In genomic region chr2:114427426-114428157, GRCm38 (mm10) we compare ENCODE assay signal across 7 mouse cellular contexts.
DNase-seq lines count a peak whose midpoint lies in the region; ATAC-seq and TF ChIP-seq lines count a peak whose summit lies in the region.

No protein-coding gene starts in this region.

- TF ChIP-seq CTCF in midbrain, postnatal 0 days (IDR thresholded peaks at IDR 0.05), result no peak
- no peak for TF ChIP-seq CTCF in gastrocnemius, adult 2 months (IDR thresholded peaks at IDR 0.05)

- no peaks in the 10 kb centered on the region for H3K27me3 ChIP-seq in midbrain, postnatal 0 days (ENCODE audit: insufficient read depth, low read length)
- H3K27me3 ChIP-seq in midbrain, embryonic 16.5 days (ENCODE audit: control insufficient read depth, insufficient read depth, low read depth, low read length), result no peaks in the 10 kb centered on the region

- H3K9ac ChIP-seq in midbrain, postnatal 0 days (replicated peaks; ENCODE audit: low read length, poor library complexity, severe bottlenecking), result no peak overlapping the region
- H3K9ac ChIP-seq in midbrain, embryonic 16.5 days (ENCODE audit: low read depth, low read length), result no peak overlapping the region

- H3K9me3 ChIP-seq in midbrain, postnatal 0 days (ENCODE audit: low read length), result no peaks in the 10 kb centered on the region
- no peaks in the 10 kb centered on the region for H3K9me3 ChIP-seq in midbrain, embryonic 16.5 days (replicated peaks; ENCODE audit: control insufficient read depth, low read length, poor library complexity, severe bottlenecking)

- H3K4me1 ChIP-seq in midbrain, postnatal 0 days (ENCODE audit: insufficient read depth, low read length), result no peaks in the 10 kb centered on the region
- H3K4me1 ChIP-seq in midbrain, embryonic 16.5 days (ENCODE audit: control insufficient read depth, insufficient read depth, low read length), result no peaks in the 10 kb centered on the region

- H3K36me3 ChIP-seq in midbrain, postnatal 0 days (ENCODE audit: insufficient read depth, low read length), result no peaks in the 10 kb centered on the region
- no peaks in the 10 kb centered on the region for H3K36me3 ChIP-seq in midbrain, embryonic 16.5 days (ENCODE audit: control insufficient read depth, insufficient read depth, low read length)

- no peak for ATAC-seq in midbrain, postnatal 0 days (ENCODE audit: low FRiP score)
- no peak for ATAC-seq in midbrain, embryonic 16.5 days
- ATAC-seq in megakaryocyte-erythroid progenitor cell, adult 5-6 weeks (replicated peaks; ENCODE audit: low FRiP score, low TSS enrichment, poor library complexity, severe bottlenecking), result no peak

- no peak overlapping the region for H3K4me3 ChIP-seq in midbrain, postnatal 0 days (ENCODE audit: low read depth, low read length)
- H3K4me3 ChIP-seq in midbrain, embryonic 16.5 days (ENCODE audit: low read depth, low read length), result no peak overlapping the region
- no peak overlapping the region for H3K4me3 ChIP-seq in gastrocnemius, adult 2 months

- DNase-seq in midbrain, postnatal 0 days (ENCODE audit: low spot score), result peak; percentile 75
- peak; percentile 68 for DNase-seq in gastrocnemius, adult 2 months
- DNase-seq in left cerebral cortex, postnatal 14 days (ENCODE audit: low spot score in 2 of 2), result peak; percentile 12 to 28
- DNase-seq in testis, postnatal 10 days (ENCODE audit: low spot score), result peak; percentile 59
- no peak for DNase-seq in thymus, postnatal 36 days

- no peak overlapping the region for H3K27ac ChIP-seq in midbrain, postnatal 0 days (ENCODE audit: low read depth, low read length)
- H3K27ac ChIP-seq in midbrain, embryonic 16.5 days (ENCODE audit: low read length), result no peak overlapping the region
- no peak overlapping the region for H3K27ac ChIP-seq in gastrocnemius, adult 2 months

- 82% methylated on average over 10 of the region's 10 CpGs for WGBS in midbrain, postnatal 0 days
- 89% methylated on average over 10 of the region's 10 CpGs for WGBS in midbrain, embryonic 16.5 days

- H3K4me2 ChIP-seq in midbrain, postnatal 0 days (ENCODE audit: low read depth, low read length, poor library complexity, severe bottlenecking), result no peak overlapping the region
- no peak overlapping the region for H3K4me2 ChIP-seq in midbrain, embryonic 16.5 days (ENCODE audit: low read length)

- intact Hi-C loops in gastrocnemius, adult 2 months (cut with DNase I), result no loop called here
- intact Hi-C loops in left cerebral cortex, postnatal 14 days (cut with DNase I), result no loop called here

Comparison
In these comparisons a context has a peak if more than half of its experiments do, and no peak if none do; other contexts are left out.
1. DNase-seq: peak in midbrain, postnatal 0 days (single experiment), gastrocnemius, adult 2 months (single experiment), left cerebral cortex, postnatal 14 days (2 of 2) and testis, postnatal 10 days (single experiment); none in thymus, postnatal 36 days (0 of 2).